Mouse (Mus musculus): ENCODE data around the gene Adamtsl3.

GRCm38 (mm10) chr7:82378311-82378710, 42.8 kb downstream of the Adamtsl3 start:
- TF ChIP-seq CTCF (IDR thresholded peaks at IDR 0.05; ENCODE audit: control insufficient read depth, insufficient read depth, low read length) (no peak), POLR2A (IDR thresholded peaks at IDR 0.05; ENCODE audit: borderline replicate concordance, control insufficient read depth, low read depth, low read length) (no peak)

Measured in bone marrow, adult 2 months (tissue).